Mouse (Mus musculus): ENCODE data around the gene Itfg2. TPM values are rescaled to one million over a fixed set of nuclear protein-coding genes. Genes with fewer than 3 reads are reported as not detected.
"Not testable (repeated sequence)": the region's sequence is repeated elsewhere in the genome, so short reads cannot be mapped to it uniquely, and the experiment has no call there.

Gene Itfg2
- polyA plus RNA-seq, 1 experiment, result 19.0 TPM

DNA sequence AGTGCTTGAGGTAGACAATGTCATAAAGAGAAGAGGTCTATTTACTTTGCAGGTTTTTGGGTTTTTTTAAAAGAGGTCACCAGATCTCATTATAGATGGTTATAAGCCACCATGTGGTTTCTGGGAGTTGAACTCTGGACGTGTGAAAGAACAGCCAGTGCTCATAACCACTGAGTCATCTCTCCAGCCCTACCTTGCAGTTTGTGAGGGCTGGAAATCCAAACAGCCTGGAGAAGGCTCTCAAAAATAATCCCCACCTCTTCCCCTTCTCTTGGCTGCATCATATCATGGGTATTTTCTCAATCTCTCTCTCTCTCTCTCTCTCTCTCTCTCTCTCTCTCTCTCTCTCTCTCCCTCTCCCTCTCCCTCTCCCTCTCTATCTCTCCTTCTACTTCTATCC lies 34.0 kb downstream of the Itfg2 start:
- H3K4me3 ChIP-seq (ENCODE audit: insufficient read depth, low read depth, low read length), result no peak overlapping the region
- no peaks in the 10 kb centered on the region for H3K36me3 ChIP-seq (ENCODE audit: control insufficient read depth, insufficient read depth, low read length)
- no peak for TF ChIP-seq POLR2A (IDR thresholded peaks at IDR 0.05; ENCODE audit: low read depth, low read length)
- TF ChIP-seq CTCF (conservative IDR thresholded peaks at IDR 0.05; ENCODE audit: insufficient read depth, insufficient read length, low read depth, low read length), result no peak
- no peaks in the 10 kb centered on the region for H3K4me1 ChIP-seq (ENCODE audit: control insufficient read depth, insufficient read depth, low read length)
- 44% methylated on average over 1 of the region's 1 CpGs for WGBS
- DNase-seq, result no peak
- H3K27me3 ChIP-seq (replicated peaks; ENCODE audit: control insufficient read depth, insufficient read depth, low read length), result no peaks in the 10 kb centered on the region
- no peak overlapping the region for H3K27ac ChIP-seq (ENCODE audit: insufficient read depth, low read depth, low read length)

DNA sequence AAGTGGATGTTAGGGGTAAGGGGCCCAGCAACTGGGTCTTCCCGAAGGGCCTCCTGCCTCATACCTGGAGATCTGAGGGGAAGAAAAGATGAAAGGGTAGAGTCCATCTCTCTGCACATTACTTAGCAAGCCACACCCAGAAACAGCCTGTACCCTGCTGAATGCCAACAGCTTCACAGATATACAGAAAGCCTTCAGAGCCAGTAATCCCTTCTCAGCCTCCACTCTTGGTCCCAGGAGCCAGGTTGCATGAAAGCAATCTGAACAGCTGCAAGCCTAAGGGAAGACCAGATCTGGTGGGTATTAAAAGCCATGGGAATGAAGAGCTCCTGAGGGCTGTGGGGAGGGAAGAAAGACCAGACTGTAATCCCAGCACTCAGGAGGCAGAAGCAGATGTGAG lies 35.5 kb downstream of the Itfg2 start:
- H3K4me3 ChIP-seq (ENCODE audit: insufficient read depth, low read depth, low read length), result no peak overlapping the region
- H3K27ac ChIP-seq (ENCODE audit: insufficient read depth, low read depth, low read length), result no peak overlapping the region
- 69% methylated on average over 1 of the region's 1 CpGs for WGBS
- no peaks in the 10 kb centered on the region for H3K36me3 ChIP-seq (ENCODE audit: control insufficient read depth, insufficient read depth, low read length)
- no peak for DNase-seq
- no peaks in the 10 kb centered on the region for H3K4me1 ChIP-seq (ENCODE audit: control insufficient read depth, insufficient read depth, low read length)
- TF ChIP-seq CTCF (conservative IDR thresholded peaks at IDR 0.05; ENCODE audit: insufficient read depth, insufficient read length, low read depth, low read length) (no peak), POLR2A (IDR thresholded peaks at IDR 0.05; ENCODE audit: low read depth, low read length) (no peak)
- H3K27me3 ChIP-seq (replicated peaks; ENCODE audit: control insufficient read depth, insufficient read depth, low read length), result no peaks in the 10 kb centered on the region

DNA sequence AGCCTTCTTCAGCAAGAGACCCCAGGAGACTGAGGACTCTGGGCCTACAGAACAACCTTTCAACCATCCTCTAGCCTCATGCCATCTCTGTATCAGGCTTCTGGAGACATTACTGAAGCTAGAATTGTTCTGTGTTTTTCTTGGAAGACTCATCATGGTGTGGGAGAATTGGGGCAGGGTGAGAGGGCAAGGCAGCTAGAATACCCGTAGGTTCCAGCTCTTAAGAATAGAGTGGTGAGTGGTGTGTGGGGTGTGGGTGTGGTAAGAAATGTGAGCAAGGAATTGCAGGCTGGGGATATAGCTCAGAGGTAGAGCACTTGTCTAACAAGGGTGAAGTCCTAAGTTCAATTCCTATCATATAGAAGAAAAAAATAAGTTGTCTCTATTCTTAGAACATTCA lies 39.7 kb downstream of the Itfg2 start:
- Histone ChIP-seq H3K36me3 (ENCODE audit: control insufficient read depth, insufficient read depth, low read length) (no peaks in the 10 kb centered on the region), H3K4me3 (ENCODE audit: insufficient read depth, low read depth, low read length) (no peak overlapping the region), H3K4me1 (ENCODE audit: control insufficient read depth, insufficient read depth, low read length) (no peaks in the 10 kb centered on the region), H3K27ac (ENCODE audit: insufficient read depth, low read depth, low read length) (no peak overlapping the region), H3K27me3 (replicated peaks; ENCODE audit: control insufficient read depth, insufficient read depth, low read length) (no peaks in the 10 kb centered on the region)
- WGBS, result 74% methylated on average over 1 of the region's 1 CpGs
- TF ChIP-seq POLR2A (IDR thresholded peaks at IDR 0.05; ENCODE audit: low read depth, low read length), result no peak
- TF ChIP-seq CTCF (conservative IDR thresholded peaks at IDR 0.05; ENCODE audit: insufficient read depth, insufficient read length, low read depth, low read length), result no peak
- no peak for DNase-seq

DNA sequence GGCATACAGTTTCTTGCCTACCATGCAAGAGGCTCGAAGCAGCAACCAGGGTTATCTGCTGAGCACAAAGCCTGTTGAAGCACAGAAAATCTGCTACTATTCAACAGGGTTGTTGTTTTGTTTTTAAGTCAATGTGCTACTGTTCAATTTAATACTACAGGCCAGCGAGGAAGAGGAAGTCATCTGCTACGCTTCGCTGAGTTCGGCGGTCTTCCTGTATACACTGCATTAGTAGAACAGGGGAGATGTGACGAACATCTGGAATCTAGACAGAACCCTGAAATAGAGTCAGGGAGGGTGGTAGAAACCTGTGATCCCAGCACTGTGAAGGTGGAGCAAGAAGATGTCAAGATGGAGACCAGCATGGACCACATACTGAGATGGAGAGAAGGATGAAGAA lies 41.0 kb downstream of the Itfg2 start:
- no peaks in the 10 kb centered on the region for H3K4me1 ChIP-seq (ENCODE audit: control insufficient read depth, insufficient read depth, low read length)
- no peaks in the 10 kb centered on the region for H3K36me3 ChIP-seq (ENCODE audit: control insufficient read depth, insufficient read depth, low read length)
- no peaks in the 10 kb centered on the region for H3K27me3 ChIP-seq (replicated peaks; ENCODE audit: control insufficient read depth, insufficient read depth, low read length)
- TF ChIP-seq POLR2A (IDR thresholded peaks at IDR 0.05; ENCODE audit: low read depth, low read length) (no peak), CTCF (conservative IDR thresholded peaks at IDR 0.05; ENCODE audit: insufficient read depth, insufficient read length, low read depth, low read length) (no peak)
- 59% methylated on average over 7 of the region's 7 CpGs for WGBS
- no peak overlapping the region for H3K27ac ChIP-seq (ENCODE audit: insufficient read depth, low read depth, low read length)
- H3K4me3 ChIP-seq (ENCODE audit: insufficient read depth, low read depth, low read length), result no peak overlapping the region
- no peak for DNase-seq

DNA sequence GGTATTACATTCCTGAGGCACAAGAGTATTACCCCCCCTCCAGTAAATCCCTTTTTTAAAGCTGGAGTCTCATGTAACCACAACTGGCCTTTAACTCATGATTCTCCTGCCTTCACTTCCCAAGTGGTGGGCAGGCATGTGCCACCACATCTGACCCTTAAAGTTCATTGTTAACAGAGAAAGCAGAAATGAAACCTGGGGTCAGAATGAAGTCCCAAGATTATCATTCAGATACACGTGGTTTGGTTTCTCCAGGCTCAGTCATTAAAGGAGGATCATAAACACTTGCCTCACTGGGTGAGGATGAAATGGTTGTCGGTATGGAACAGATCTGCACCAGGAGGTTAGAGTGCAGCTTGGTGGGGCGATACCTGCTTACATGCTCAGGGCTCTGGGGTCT lies 43.5 kb downstream of the Itfg2 start:
- no peak overlapping the region for H3K4me3 ChIP-seq (ENCODE audit: insufficient read depth, low read depth, low read length)
- TF ChIP-seq CTCF (conservative IDR thresholded peaks at IDR 0.05; ENCODE audit: insufficient read depth, insufficient read length, low read depth, low read length), result no peak
- TF ChIP-seq POLR2A (IDR thresholded peaks at IDR 0.05; ENCODE audit: low read depth, low read length), result no peak
- no peaks in the 10 kb centered on the region for H3K27me3 ChIP-seq (replicated peaks; ENCODE audit: control insufficient read depth, insufficient read depth, low read length)
- no peaks in the 10 kb centered on the region for H3K4me1 ChIP-seq (ENCODE audit: control insufficient read depth, insufficient read depth, low read length)
- H3K27ac ChIP-seq (ENCODE audit: insufficient read depth, low read depth, low read length), result no peak overlapping the region
- 69% methylated on average over 3 of the region's 3 CpGs for WGBS
- no peak for DNase-seq
- H3K36me3 ChIP-seq (ENCODE audit: control insufficient read depth, insufficient read depth, low read length), result no peaks in the 10 kb centered on the region

DNA sequence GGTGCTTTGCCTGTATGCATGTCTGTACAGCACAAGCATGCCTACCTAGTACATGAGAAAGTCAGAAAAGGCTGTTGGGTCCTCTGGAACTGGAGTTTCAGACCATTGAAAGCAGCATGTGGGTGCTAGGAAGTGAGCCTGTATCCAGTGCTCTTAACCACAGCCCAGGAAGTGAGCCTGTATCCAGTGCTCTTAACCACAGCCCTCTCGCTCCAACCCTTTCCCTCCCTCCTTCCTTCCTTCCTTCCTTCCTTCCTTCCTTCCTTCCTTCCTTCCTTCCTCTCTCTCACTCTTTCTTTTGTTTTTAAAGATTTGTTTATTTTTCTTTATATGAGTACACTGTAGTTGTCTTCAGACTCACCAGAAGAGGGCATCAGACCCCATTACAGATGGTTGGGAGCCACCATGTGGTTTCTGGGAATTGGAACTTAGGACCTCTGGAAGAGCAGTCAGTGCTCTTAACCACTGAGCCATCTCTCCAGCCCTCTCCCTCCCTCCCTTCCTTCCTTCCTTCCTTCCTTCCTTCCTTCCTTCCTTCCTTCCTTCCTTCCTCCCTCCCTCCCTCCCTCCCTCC lies 44.0 kb downstream of the Itfg2 start:
- not testable (repeated sequence) for H3K36me3 ChIP-seq (ENCODE audit: control insufficient read depth, insufficient read depth, low read length); DNase-seq; H3K4me1 ChIP-seq (ENCODE audit: control insufficient read depth, insufficient read depth, low read length); H3K27me3 ChIP-seq (replicated peaks; ENCODE audit: control insufficient read depth, insufficient read depth, low read length); H3K27ac ChIP-seq (ENCODE audit: insufficient read depth, low read depth, low read length); H3K4me3 ChIP-seq (ENCODE audit: insufficient read depth, low read depth, low read length)
- 57% methylated on average over 1 of the region's 1 CpGs for WGBS
- peak; percentile 16; the same call in 1 of the 2 replicates for TF ChIP-seq CTCF (conservative IDR thresholded peaks at IDR 0.05; ENCODE audit: insufficient read depth, insufficient read length, low read depth, low read length)

DNA sequence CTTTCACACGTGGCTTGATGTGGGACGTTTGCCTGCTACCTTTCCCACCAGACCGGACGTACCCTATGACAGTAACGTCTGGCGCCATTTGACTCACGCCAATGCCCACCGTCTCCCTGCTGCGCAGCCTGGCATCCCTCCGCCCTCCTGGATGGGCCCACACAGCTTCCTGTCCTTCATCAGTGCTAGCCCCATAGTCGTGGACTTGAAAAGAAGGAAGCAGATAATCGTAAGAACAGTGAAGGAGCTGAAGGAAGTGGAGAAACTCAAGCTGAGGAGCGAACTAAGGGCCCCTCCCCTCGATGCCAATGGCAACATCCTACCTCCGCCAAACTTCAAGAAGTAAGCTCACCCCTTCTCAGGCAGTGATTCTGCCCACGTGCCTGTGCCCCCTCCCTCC lies 45.1 kb downstream of the Itfg2 start:
- Histone ChIP-seq H3K27ac (ENCODE audit: insufficient read depth, low read depth, low read length) (no peak overlapping the region), H3K27me3 (replicated peaks; ENCODE audit: control insufficient read depth, insufficient read depth, low read length) (no peaks in the 10 kb centered on the region), H3K36me3 (ENCODE audit: control insufficient read depth, insufficient read depth, low read length) (no peaks in the 10 kb centered on the region), H3K4me1 (ENCODE audit: control insufficient read depth, insufficient read depth, low read length) (no peaks in the 10 kb centered on the region), H3K4me3 (ENCODE audit: insufficient read depth, low read depth, low read length) (no peak overlapping the region)
- TF ChIP-seq CTCF (conservative IDR thresholded peaks at IDR 0.05; ENCODE audit: insufficient read depth, insufficient read length, low read depth, low read length), result no peak
- TF ChIP-seq POLR2A (IDR thresholded peaks at IDR 0.05; ENCODE audit: low read depth, low read length), result no peak
- no peak for DNase-seq
- WGBS, result 82% methylated on average over 16 of the region's 16 CpGs
